Mouse (Mus musculus): Measurements from ENCODE around the gene Stard13.

Stard13 gene

DNA sequence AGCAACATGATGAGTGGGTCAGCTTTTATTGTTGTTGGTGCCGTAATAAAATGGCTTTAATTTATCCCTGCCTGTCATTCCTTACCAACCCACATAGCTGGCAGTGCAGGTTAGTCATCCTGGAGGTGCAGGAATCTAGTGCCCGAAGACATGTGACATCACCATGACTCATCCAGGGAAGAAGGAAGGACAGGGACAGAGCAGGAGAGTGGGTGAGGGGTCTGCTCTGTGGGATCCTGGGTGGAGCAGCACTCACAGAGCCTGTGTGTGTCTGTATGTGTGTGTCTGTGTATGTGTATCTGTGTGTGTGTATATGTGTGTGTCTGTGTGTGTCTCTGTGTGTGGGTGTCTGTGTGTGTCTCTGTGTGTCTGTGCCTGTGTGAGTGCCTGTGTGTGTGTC lies 237.1 kb downstream of the Stard13 start:
- DNase-seq = no peak

DNA sequence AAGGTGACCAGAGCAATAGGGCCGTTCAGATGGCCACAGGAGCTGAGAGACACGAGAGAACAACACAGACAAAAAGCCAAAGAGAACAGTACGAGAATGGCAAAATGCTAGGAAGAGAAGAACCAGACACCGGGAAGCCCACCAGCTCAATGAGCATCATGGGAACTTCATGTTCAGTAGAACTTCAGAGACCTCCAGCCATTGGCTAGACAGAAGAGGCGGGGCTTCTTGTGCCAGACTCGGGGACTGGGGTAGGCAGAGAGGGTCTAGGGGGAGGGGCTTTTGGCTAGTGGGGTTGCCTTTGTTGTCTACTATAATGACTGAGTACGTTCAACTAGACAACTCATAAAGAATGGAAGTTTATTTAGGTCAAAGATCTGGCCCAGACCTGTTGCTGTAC lies 239.5 kb downstream of the Stard13 start:
- no peak for DNase-seq
